Mouse (Mus musculus) lung, postnatal 0 days (tissue): Measurements from ENCODE around the gene Kcna3.

Experiments used
- CTCF ChIP-seq: IDR thresholded peaks from 2 replicates; pipeline ENCODE4 v1.5.1; 2016; ENCODE audit warnings: antibody characterized with exemption, mild to moderate bottlenecking
- EP300 ChIP-seq: IDR thresholded peaks from 2 replicates; pipeline ENCODE4 v1.6.1; 2016; ENCODE audit warnings: antibody characterized with exemption, mild to moderate bottlenecking, control low read depth

DNA sequence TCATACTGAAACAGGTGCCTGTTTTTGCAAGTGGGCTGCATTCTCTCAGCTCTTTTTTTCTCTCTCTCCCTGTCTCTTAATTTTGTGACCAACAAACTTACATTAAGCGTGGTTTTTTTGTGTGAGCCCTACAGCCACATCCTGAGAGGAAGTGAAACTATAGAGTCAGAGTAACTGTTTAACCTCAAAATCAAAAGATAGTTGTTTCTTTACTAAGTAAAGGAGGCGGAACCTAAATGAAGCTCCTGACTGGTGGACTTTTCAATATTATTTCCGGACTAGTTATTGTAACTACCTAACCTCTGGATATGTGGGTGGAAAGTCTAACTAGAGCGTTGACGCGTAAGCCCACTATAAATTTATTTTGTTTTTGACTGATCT, 2.2 kb downstream of the Kcna3 start:
- TF ChIP-seq EP300 (no peak), CTCF (no peak)
